Mouse (Mus musculus) olfactory bulb, adult 2 months (tissue): ENCODE data around the gene Cfap69.

ENCODE experiments used
- CTCF ChIP-seq: fragments of 200-500 bp; IDR thresholded peaks from 2 replicates; pipeline ENCODE4 v1.5.1; 2012; ENCODE audit warnings: low read depth, mild to moderate bottlenecking, low read length, moderate library complexity; ENCODE audit not compliant: insufficient read depth
- POLR2A ChIP-seq: fragments of 200-500 bp; IDR thresholded peaks from 2 replicates; pipeline ENCODE4 v1.6.1; 2012; ENCODE audit warnings: mild to moderate bottlenecking, low read depth, low read length, moderate library complexity; ENCODE audit not compliant: insufficient read depth

DNA sequence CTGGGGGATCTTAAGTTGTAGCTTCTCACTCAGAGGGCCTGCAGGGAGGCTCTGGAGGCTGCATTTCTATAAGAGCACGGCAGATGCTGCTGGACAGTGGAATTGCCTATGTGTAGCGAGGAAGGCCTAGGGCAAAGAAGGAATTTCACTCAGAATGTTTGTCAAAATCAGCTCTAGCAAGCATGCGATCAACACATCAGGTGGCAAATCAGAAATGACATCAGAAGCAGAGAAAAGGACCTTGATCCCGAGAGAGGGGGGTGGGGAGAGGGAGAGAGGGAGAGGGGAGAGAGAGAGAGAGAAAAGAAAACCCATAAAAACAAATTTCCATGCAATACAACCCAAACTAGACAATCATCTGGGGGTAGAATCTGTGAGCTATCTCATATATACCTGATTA is 19.3 kb upstream of the Cfap69 start:
- no peak for TF ChIP-seq CTCF
- TF ChIP-seq POLR2A = no peak
